Mouse (Mus musculus): Measurements from ENCODE around the gene Donson. TPM values are rescaled to one million over a fixed set of nuclear protein-coding genes. Genes with fewer than 3 reads are reported as not detected.

Gene Donson
- total RNA-seq (2021): 1 to 10 TPM; 4.6 to 5.3 TPM
- polyA plus RNA-seq (2012; rRNA removed): 5.6 and 7.7 TPM in 2 replicates
- long read RNA-seq, partial matches to known transcripts: 0 of 2 reads
- long read RNA-seq, other reads (novel, unspliced or antisense): 1 of 2 reads

DNA sequence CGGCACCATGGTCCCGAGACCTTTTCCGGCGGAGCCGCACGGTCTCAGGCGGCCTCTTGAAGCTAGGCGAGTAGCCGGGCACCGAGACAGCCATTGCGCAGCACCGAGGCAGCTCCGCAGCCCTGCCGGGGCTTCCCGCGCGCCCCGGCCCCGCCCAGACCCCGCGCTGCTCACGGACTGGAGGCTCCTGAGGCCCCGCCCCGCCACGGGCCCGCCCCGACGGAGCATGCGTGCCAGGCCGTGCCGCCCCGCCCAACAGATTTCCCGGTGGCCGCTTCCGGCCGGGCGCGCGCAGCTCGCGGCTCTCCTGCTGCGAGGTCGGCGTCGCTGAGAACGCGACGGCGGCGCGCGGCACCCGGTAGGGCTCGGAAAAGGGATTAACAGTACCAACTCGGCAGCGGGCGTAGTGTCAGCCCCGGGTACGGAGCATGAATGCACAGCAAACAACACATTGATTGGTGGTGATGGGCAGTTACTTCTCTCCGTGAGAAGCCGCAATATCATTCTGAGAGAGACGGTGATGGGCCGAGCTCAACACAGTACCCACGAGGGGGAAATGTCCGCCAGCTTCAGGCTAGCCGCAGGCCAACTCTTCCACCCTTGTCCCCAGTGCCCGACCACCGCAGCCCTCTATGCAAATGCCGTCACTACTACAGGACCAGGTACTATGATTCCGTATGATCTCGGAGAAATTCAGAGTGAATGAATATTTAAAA lies at the start of gene Donson:
Gene Donson (minus strand): TSS at position 152 of the 716 bp plus-strand sequence.
- peak; percentile 98 for DNase-seq

DNA sequence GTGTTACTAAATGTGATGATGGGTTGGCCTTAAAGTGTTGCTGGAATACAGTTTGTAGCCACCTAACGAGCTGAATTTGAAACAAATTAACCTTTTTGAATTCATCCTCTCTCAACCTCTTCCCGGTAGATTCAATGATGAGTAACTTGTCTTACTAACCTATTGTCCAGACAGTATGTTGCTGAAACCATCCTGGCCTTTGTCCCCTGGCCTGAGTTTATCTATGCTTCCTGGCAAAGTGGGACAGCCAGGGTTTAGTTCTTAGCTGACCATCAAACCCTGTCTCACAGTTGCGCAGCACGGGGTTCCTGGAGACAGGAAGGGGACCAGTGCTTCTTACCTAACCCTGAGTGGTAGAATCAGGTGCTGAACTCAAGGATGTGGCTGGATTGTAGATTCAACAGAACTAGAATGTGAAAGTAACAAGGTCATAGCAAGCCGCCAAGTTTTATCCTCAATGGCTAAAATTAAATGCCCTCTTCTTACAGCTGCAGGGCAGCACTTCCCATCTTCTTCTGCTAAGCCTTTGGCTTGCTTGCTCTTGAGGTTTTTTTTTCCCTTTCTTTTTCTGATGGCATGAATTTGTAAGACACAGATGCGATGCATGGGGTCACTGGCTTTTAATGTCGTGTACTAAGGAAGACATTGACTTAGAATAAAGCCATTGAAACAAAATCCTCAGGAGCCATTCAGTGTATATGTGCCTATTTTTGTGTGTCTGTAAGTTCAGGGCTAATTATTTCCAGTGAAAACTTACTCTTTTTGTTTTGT lies 47.7 kb upstream of the Donson start:
- no peak for DNase-seq

DNA sequence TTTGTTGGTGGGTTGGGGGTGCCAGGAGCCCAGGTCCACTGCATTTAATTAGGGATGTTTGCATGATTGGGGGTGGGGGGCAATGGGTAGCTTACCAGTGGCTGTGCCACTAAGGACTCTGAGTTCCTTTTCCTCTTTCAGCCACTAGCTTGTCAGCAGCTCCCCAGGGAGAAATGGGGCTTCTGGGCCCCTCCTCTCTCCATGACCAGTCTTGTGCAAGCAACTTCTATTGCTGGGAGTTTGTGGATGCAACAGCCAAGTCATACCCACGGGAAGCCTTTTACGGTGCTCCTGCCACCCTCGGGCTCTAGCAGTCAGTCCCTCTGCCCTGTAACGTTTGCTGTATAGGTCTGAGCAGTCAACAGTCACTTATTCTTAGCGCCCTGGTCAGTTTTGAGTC lies 46.2 kb upstream of the Donson start:
- DNase-seq: peak; percentile 35

DNA sequence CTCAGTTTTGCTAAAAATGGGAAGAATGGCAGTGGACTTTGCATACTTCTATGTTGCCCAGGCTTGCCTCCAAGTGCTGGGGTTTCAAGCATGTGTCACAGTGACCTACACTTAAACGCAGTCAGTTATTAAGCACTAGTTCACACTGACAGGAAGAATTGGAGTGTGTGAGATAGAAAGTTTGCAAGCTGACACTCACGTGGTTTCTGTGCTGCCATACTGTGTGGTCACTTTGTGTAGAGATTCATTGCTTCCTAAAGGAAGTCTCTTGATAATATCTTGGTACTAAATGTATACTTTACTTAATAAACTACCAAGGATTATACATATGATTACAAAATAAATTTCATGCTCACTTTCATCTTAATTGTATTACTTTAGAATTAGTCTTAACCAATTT lies 44.2 kb upstream of the Donson start:
- no peak for DNase-seq

DNA sequence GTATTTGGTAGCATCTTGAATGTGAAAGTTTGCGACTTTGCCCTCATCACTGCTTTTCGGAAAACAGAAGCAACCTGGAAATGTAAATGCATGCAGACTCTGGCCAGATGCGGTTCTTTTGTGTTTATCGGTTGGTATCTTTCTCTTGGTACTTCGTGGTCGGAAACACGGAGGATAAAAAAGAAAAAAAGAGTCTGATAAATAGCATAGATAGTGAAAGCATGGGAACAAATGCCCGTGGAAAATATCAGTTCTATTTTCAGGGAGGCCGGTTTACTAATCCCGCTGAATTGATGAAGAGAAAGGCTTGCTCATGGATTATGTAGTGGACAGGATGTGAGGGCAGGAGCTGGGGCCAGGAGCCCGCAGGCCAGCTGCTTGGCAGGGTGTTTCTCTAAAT lies 41.9 kb upstream of the Donson start:
- peak; percentile 31 for DNase-seq

DNA sequence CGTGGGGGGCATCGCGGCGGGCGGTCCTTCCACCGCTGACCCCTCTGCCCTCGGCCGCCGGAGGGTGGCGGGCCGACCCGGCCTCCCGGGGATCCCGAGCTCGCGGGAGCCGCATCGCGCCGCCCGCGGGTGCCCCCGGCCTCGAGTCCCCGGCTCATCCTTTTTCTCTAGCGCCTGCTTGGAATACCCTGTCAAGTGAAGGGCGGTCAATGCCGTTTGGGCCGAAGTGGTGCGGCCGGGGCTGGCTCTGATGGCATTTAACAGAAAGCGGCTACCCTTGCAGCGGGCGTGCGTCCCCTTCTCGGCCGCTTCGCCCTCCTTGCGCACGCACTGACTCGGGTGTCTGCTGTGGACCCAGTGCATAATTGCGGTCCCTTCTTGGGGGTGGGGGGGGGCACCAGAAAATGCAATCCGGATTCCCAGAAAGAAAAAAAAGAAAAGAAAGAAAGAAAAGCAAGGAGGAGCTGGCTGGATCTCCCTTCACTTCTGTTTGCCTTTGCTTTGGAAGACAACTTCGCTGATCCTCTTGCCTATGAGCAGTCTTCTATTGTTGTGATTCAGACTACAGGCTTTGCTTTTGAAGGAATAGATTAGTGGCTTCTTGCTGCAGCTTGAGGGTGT lies 41.4 kb upstream of the Donson start:
- peak; percentile 64 for DNase-seq

DNA sequence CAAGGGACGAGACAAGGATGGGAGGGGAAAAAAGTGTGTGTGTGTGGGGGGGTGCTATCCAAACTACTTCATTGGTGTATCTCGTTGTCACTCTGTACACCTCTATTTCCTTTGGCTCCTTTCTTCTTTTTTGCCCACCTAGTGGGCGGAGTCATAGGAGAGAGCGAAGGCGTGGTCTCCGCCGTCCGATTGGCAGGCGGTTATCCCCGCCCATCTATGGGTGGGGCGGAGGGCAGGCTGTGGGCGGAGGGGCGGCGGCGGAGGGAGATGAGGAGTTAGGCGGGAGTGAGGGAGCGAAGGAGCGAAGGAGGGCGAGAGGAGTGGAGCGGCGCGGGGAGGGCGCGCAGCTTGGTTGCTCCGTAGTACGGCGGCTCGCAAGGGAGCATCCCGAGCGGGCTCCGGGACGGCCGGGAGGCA lies 40.5 kb upstream of the Donson start, which contains the start of gene Itsn1:
Gene Itsn1 (plus strand): TSS at position 216 of the 417 bp plus-strand sequence.
- peak; percentile 99 for DNase-seq

DNA sequence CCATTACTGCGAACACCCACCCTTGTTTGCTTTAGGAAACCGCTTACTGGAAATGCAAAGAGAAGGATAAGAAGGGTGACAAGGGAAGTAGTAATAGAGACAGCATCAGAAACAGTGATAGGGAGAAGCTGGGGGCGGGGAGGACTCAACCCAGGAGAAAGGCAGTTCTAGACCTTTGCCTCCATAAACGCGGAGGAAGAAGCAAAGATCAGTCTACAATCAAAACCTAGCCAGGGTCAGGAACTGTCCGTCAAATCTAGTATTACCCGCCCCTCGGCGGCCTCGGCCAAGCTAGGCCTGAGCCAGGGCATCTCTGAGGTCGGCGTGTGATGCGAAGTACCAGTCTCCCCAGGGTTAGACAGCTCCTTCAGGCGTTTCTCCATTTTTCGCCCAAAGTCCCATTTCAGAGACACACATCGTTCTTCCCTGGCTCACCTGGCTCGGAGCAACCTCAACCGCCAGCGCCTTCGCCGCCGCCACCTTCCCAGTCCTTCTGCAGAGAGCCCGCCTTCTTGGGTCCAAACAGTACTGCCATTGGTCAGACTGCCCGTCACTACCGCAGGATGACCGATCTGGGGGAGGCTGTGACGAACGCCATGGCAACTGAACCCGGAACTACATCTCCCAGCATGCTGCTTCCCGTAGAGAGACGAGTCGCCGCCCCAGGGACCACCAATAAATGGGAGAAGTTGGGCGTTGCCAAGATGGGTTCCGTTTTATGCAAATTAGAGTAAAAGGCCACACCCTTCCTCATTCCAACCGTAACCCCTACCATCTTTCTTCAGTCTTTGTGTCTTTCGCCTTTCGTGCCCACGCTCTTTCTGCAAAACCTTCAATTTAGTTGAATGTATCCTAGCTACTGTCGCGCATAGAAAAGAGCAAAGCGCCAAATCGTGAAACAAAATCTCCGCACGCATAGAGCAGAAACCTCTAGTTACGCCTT lies 39.8 kb upstream of the Donson start, which contains the start of gene Cryzl1:
Gene Cryzl1 (minus strand): TSS at position 853 of the 943 bp plus-strand sequence.
- DNase-seq: peak; percentile 98

DNA sequence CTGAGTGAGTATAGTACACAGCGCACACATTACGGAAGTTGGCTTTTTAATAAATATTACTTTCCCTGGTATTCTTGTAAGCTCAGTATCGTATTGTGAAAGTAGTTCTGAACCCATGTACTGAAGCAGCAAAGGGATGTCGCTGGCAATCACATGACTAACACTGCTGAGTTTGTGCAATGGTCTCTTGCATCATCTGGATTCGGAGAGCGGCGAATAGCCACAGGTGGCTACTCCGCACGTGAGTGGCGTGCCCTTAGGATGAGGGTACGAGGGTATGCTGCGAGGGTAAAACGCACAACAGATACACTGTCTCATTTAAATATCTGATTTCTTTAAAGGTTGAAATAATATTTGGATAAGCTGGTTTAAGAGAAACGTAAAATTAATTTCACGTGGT lies 38.9 kb upstream of the Donson start:
- DNase-seq: peak; percentile 67

DNA sequence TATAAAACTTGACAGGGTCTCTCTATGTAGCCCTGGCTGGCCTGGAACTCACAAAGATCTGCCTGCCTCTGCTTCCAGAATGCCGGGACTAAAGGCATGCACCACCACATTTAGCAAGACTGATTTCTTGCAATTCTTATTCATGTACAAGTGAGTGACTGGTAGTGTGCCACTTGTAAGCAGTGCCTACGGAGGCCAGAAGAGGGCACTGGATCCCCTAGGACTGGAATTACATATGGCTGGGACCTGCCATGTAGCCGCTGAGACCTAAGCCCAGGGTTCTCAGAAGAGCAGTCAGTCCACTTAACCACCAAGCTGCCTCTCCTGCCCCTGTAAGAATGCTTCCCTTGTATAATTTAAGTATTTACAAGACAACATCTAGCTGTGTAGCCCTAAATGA lies 35.7 kb upstream of the Donson start:
- DNase-seq: peak; percentile 65

DNA sequence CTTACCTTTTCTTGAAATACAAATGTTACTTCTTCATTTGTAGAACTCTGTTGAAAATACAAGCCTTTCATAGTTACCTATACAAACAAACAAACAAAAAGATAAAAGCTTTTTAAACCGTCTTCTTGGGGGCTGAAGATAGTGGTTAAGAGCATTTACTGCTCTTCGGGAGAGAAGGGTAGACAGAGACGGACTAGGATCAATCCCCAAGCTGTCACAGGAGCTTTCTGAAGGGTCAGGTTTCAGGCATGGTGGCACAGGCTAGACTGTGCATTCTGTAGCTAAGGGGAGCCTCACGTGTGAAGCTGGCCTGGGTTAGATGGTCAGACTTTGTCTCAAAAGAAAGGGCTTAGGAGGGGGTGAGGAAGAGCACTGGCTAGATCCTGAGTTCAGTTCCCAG lies 28.8 kb upstream of the Donson start:
- DNase-seq: no peak

DNA sequence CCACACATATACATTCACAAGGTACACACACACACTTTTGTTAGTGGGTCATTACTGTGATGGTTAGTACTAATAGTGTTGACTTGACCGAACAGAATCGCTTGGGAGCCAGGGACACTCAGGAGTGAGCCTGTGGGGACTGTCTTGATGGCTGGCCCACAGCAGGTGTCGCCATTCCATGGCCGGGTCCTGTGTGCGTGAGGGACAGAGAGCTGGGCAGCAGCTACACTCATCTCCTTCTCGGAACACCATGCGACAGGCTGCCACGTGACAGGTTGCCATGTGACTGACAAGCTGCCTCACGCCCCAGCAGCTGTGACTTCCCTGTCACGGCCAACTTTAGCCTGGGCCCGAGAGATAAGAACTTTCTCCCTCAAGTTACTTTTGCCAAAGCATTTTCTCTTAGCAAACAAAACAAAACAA lies 28.4 kb upstream of the Donson start:
- no peak for DNase-seq

DNA sequence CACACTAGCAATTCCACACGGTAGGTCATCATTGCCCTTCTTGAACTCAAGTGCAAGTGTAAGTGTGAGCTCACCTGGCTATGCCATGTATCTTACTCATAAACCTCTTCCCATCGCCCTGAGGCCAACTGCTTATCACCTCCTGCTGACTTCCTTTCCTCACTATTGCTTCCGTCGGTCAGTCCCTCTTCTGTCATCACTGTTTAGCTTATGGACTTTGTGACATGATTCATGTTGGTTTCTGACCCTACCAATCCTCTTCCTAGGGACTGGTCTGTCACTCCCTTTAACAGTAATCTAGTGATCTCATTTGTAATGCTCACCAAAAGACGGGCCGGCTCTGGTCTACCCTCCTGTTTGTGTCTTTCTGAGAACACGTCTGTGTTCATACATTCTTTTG lies 21.7 kb upstream of the Donson start:
- no peak for DNase-seq

DNA sequence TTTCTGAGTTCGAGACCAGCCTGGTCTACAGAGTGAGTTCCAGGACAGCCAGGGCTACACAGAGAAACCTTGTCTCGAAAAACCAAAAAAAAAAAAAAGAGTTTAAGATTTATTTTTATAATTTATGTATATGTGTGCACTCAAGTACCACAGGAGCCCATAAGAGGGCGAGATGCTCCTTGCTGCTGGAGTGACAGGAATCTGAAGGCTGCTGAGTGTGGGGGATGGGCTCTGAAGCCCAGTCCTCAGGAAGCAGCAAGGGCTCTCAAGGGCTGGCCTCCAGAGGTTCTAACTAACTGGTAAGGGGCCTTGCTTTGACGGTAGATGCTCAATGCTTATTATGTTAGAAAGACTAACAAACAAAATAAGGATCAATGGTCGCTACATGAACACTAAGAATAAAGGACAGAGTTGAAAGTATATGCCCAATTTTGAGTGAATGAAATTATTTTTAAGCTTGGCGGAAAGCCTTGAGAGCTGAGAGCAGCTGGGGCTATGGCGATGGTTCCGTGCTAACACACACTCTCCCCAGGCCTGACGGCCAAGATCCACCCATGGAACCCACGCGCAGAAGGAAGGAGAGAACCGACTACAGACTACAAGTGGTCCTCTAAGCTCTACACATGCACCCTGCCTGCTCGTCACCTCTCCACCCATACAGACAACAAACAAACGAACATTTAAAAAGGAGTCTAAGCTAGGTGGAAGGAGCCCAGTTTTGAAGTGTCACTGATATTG lies 16.2 kb upstream of the Donson start:
- DNase-seq: no peak

DNA sequence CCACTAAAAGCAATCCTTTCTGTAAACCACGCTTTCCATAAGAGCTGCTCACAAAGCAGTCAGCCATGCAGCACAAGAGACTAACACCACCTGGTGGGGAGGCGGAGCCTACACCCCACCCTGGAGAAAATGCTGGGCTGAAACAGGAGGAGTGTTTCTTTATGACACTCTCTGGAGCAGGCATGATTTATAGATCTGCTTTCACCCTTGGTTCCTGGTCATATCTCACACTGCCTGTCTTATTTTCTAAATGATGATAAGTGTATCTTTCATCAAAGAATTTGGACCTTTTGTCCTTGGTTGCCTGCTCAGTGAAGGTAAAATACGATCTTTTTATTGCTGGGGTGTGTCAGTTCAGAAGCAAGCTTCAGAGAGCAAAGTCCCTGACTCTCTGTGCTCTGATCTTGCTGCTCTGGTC lies 14.2 kb upstream of the Donson start:
- DNase-seq: no peak

DNA sequence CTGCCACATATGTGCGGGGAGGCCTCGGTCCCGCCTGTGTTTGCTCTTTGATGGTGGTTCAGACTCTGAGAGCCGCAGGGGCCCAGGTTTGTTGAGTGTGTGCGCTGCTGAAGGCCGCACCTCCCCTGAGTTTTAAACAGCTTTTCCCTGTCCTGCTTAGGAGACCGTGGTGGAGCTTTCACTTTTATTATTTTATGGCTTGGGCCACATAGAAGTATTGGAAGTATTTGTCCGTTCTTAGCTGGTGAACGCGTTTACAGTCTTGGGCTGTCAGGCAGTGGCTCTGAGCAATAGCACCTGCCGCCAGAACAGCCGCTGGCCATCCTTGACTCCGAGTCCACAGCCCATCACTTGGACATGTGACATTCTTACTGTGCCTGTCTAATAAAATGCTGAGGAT lies 13.3 kb upstream of the Donson start:
- no peak for DNase-seq

DNA sequence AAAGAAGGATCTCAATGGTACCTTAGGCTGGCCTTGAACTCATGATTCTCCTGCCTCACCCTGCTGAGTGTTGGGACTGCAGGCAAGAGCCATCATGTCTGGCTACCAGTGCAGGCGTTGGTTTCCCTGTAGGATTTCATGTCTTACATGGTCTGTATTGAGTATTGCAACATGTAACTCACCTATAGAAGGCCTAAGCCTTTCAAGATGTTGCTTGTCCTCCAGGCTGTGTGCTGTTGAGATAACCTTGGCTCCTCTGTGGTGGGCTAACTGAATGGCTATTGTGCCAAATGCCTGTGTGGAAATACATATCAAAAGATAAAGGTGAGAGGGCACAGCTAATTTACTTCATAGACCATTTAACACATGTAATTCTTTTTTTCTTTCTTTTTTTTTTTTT lies 10.4 kb upstream of the Donson start:
- no peak for DNase-seq

DNA sequence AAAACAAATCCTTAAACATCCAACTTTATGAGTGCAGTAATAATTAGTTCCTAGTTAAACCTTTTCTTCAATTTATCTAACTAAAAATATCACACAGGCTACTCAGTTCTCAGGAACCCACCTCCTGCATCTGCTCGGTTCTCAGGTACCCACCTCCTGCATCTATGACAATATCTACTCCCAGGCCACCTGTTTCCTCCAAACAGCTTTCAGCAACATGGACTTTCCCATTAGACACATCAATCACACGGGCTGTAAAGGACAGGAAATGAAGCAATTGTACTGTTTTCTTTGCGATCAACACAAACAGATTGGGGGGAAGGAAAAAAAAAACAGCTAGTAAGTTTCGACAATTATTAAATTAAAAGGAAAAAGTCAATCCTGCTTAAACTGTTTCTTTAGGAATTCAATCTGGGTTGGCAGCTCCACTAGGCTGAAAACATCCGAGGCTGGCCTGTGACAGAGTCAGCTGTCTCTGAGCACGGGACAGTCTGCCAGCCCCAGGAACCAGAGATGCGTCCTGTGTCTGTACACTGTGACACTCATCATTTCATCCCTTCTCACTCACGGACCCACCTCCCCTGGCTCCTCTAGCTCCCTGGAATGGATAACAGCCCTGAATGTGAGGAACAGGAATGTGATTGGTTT lies 6.7 kb upstream of the Donson start:
- no peak for DNase-seq

DNA sequence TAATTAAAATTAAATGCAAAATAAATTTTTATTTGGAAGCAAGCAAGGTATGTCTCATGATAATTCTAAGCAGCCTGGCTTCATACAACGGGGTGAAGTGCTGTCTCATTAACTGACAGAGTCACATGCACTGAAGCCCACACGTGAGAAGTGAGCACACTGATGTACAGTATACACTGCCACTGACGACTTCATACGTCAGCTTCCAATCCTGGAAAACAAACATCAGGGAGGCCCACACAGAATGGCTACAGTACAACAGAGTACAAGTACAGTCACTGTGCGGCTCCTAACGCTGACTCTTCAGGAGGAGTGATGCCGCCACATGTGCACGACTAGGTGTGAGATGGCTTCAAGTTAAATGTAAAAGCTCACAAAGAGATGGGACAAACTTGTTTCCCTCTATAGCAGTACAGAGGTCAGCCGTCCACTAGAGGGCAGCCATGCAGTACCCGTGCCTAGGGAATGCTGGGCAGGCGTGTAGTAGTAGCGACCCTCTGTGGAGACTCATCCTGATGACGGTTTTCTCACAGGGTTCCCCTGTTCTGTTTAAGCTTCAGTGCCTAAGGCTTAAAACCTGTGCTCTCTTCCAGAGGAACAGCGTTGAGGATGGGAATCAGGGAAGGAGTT lies 6.0 kb upstream of the Donson start:
- peak; percentile 70 for DNase-seq

DNA sequence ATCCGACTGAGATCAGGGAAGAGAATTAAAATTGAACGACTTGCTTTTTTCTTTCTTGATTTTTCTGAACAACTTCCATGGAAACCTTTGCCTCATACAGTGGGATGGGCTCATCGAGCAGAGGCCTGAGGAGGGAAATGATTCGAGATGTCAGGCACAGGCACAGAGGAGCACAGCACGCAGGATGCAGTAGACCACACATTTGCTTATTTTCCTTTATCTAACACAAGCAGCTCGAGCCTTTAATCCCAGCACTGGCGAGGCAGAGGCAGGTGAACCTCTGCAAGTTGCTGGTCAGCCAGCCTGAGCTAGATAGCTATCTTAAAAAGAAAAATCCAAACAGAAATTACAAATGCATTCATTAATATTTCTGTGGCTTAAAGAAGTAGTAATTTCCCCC lies 1.2 kb upstream of the Donson start:
- no peak for DNase-seq
